Mouse (Mus musculus): ENCODE results near the gene Eif5.

- TF ChIP-seq CTCF (IDR thresholded peaks at IDR 0.05; ENCODE audit: control insufficient read depth, insufficient read depth, insufficient replicate concordance, low read depth, low read length) (no peak), POLR2A (IDR thresholded peaks at IDR 0.05; ENCODE audit: control insufficient read depth, low read depth, low read length) (no peak)
Measured at GRCm38 (mm10) chr12:111507001-111507400, 30.8 kb upstream of the Eif5 start.

All from testis, adult 2 months (tissue).